Mouse (Mus musculus) testis, adult 2 months (tissue): ENCODE data around the gene Acvr1b. TPM values are rescaled to one million over a fixed set of nuclear protein-coding genes. Genes with fewer than 3 reads are reported as not detected.

Experiments
- H3K27ac ChIP-seq: fragments of 200-500 bp; 2 replicates; pipeline ENCODE4 v1.5.1; 2012; ENCODE audit warnings: low read depth, low read length; ENCODE audit not compliant: control insufficient read depth, insufficient read depth
- H3K27me3 ChIP-seq: fragments of 200-500 bp; 2 replicates; pipeline ENCODE4 v1.6.1; 2012; ENCODE audit warnings: mild to moderate bottlenecking, low read length, moderate library complexity; ENCODE audit not compliant: control insufficient read depth, insufficient read depth
- H3K36me3 ChIP-seq: fragments of 200-500 bp; 2 replicates; pipeline ENCODE4 v1.6.1; 2012; ENCODE audit warnings: mild to moderate bottlenecking, low read length; ENCODE audit not compliant: control insufficient read depth, insufficient read depth
- H3K4me1 ChIP-seq: fragments of 200-500 bp; 2 replicates; pipeline ENCODE4 v1.6.1; 2012; ENCODE audit warnings: low read length; ENCODE audit not compliant: control insufficient read depth, insufficient read depth
- H3K4me3 ChIP-seq: fragments of 200-500 bp; 2 replicates; pipeline ENCODE4 v1.5.1; 2012; ENCODE audit warnings: low read depth, mild to moderate bottlenecking, low read length, moderate library complexity, mixed read lengths; ENCODE audit not compliant: control insufficient read depth
- CTCF ChIP-seq: fragments of 200-500 bp; IDR thresholded peaks from 2 replicates; pipeline ENCODE4 v1.5.1; 2012; ENCODE audit warnings: low read depth, mild to moderate bottlenecking, inconsistent platforms, low read length, moderate library complexity; ENCODE audit not compliant: control insufficient read depth, insufficient read depth, insufficient replicate concordance
- POLR2A ChIP-seq: fragments of 200-500 bp; IDR thresholded peaks from 2 replicates; pipeline ENCODE4 v1.6.1; 2012; ENCODE audit warnings: low read depth, mild to moderate bottlenecking, inconsistent platforms, low read length, moderate library complexity; ENCODE audit not compliant: control insufficient read depth
- polyA plus RNA-seq: library from polyadenylated mRNA; depleted of rRNA; stranded (reverse); fragments of >200 nt; gene quantifications from 2 replicates; pipeline ENCODE4 v1.2.3, GENCODE M21; 2012

Gene Acvr1b
- polyA plus RNA-seq, 1 experiment, result 16.7 TPM

DNA sequence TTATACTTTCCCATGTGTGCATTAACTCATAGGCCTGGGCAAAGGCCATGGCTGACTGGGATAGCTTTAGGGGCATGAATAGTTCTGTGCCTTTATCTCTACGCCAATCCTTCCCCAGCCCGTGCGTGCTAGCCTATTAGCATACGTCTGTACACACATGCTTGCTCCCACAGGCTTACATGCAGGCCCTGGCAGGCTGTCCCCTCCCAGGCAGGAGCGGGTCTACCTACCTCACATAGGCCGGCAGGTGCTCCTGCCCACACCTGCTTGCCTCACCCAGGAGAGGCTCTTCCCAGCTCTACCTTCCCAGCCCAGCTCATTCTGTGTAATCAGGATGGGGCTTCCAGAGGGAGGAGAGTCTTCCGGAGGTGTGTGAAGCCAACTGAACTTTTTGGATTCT is 12.3 kb upstream of the Acvr1b start:
- Histone ChIP-seq H3K36me3 (no peaks in the 10 kb centered on the region), H3K27ac (no peak overlapping the region), H3K27me3 (no peaks in the 10 kb centered on the region), H3K4me3 (no peak overlapping the region), H3K4me1 (no peaks in the 10 kb centered on the region)
- no peak for TF ChIP-seq CTCF
- TF ChIP-seq POLR2A, result no peak

DNA sequence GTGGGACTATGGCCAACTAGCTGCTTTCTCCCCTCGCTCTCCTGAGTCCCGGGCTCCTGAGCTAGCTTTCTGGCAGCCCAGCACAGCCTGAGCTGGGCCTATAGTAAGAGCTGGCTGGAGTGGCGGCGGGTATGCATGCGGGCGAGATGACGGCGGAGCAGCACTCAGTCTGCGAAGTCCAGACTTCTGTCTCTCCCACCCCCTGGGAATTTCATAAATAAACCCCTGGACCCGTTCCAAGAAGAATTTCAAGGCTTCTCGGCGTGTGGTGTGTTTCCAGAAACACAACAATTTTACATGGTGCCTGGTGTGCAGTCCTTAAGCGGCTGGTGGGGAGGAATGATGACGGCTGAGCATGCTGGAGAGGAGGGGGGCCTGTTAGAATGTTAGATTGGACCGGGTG is 10.8 kb upstream of the Acvr1b start:
- Histone ChIP-seq H3K27me3 (no peaks in the 10 kb centered on the region), H3K36me3 (no peaks in the 10 kb centered on the region), H3K4me3 (no peak overlapping the region), H3K27ac (no peak overlapping the region), H3K4me1 (no peaks in the 10 kb centered on the region)
- TF ChIP-seq CTCF, result no peak

GRCm38 (mm10) chr15:101163854-101164253 is 10.0 kb upstream of the Acvr1b start:
- Histone ChIP-seq H3K4me3 (no peak overlapping the region), H3K27ac (no peak overlapping the region), H3K27me3 (no peaks in the 10 kb centered on the region), H3K4me1 (no peaks in the 10 kb centered on the region), H3K36me3 (no peaks in the 10 kb centered on the region)
- TF ChIP-seq CTCF (no peak), POLR2A (no peak)

- H3K4me3 ChIP-seq, result no peak overlapping the region
- H3K36me3 ChIP-seq, result no peaks in the 10 kb centered on the region
- no peak overlapping the region for H3K27ac ChIP-seq
- H3K27me3 ChIP-seq, result no peaks in the 10 kb centered on the region
- no peaks in the 10 kb centered on the region for H3K4me1 ChIP-seq
- no peak for TF ChIP-seq POLR2A
- no peak for TF ChIP-seq CTCF
Measured at GRCm38 (mm10) chr15:101164291-101164690, 9.6 kb upstream of the Acvr1b start.

DNA sequence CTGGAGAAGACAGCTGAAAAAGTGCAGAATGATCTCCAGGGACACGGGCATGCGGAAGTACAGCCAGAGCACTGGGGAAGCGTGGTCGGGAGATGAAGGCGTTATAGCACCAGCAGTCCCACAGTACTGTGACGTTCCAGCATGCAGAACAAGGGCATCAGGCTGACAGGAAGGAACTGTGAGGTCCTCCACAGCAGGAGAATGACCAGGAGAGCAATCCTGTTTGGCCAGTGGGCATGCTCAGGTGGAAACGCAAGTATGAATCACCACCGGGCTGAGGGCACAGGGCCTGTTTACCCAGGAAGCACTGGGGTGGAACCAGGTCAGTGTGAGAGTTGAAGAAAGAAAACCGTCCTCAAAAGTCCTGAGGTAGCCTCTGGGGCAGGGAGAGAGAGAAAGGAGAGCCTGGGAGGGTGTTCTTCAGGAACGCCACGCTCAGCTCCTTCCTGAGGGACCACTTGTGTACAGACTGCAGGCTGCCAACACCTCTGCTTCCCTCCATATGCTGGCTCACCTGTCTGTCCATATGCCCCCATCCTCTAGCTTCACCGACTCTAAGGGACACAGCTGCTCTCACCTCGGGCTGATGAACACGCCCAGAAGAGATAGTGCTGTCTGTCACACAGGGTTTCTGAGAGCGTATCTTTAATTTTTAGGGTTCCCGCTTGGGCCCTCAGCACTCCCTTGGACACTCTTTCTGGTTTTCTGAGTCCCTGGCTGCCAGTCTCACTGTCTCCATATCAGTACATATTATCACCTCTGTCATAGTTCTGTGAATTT is 8.0 kb upstream of the Acvr1b start:
- H3K27me3 ChIP-seq, result no peaks in the 10 kb centered on the region
- H3K36me3 ChIP-seq, result no peaks in the 10 kb centered on the region
- no peaks in the 10 kb centered on the region for H3K4me1 ChIP-seq
- no peak overlapping the region for H3K4me3 ChIP-seq
- no peak for TF ChIP-seq CTCF
- TF ChIP-seq POLR2A, result no peak
- no peak overlapping the region for H3K27ac ChIP-seq

DNA sequence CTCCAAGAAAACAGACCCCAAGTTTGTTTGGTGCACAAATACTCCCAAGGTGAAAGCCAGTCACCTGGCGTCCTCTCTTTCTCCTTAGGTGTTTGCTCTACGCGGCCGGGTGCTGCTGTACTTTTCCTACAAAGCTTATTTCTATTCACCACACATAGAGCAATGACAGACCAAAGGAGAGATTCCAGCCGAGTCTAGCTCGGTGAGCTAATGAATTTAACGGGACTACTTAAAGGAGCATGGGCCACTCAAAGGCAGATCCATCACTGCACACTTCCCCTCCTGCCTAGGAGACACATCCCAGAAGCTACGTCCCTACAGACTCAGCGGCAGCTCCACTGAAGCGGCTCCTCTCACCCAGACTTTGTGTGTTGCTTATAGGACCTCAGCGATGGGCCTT is 6.3 kb upstream of the Acvr1b start:
- Histone ChIP-seq H3K27ac (no peak overlapping the region), H3K4me3 (no peak overlapping the region), H3K27me3 (no peaks in the 10 kb centered on the region), H3K4me1 (no peaks in the 10 kb centered on the region), H3K36me3 (no peaks in the 10 kb centered on the region)
- TF ChIP-seq POLR2A (no peak), CTCF (no peak)

GRCm38 (mm10) chr15:101169910-101170309 is 4.0 kb upstream of the Acvr1b start:
- no peaks in the 10 kb centered on the region for H3K27me3 ChIP-seq
- H3K4me3 ChIP-seq, result no peak overlapping the region
- no peak overlapping the region for H3K27ac ChIP-seq
- no peaks in the 10 kb centered on the region for H3K36me3 ChIP-seq
- TF ChIP-seq POLR2A (no peak), CTCF (no peak)
- H3K4me1 ChIP-seq, result peaks cover 9% of the 10 kb centered on the region

GRCm38 (mm10) chr15:101170413-101170980 is 3.4 kb upstream of the Acvr1b start:
- Histone ChIP-seq H3K36me3 (no peaks in the 10 kb centered on the region), H3K27me3 (no peaks in the 10 kb centered on the region)

More at GRCm38 (mm10) chr15:101170413-101170980, 3.4 kb upstream of the Acvr1b start:
- no peak overlapping the region for H3K4me3 ChIP-seq
- H3K27ac ChIP-seq, result no peak overlapping the region
- TF ChIP-seq POLR2A, result no peak
- peaks cover 12% of the 10 kb centered on the region for H3K4me1 ChIP-seq
